Mouse (Mus musculus): ENCODE measurements around the gene Upf1.

DNA sequence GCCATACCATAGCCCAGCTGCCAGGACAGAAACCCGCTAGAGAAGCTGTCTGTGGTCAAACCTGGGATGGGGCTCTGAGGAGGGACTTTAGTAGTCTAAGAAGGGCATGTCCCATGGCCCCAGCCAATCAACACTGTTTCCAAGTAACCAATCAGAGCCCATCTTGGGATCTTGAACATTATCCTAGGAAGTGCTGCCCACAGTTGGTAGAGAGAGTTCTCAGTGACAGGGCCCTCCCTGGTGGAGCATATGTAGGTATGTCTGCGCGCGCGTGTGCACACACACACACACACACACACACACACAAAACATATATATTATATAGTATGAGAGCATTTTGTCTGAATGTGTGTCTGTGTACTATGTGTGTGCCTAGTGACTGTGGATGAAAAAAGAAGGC is 40.0 kb upstream of the Upf1 start:
- TF ChIP-seq POLR2A (IDR thresholded peaks at IDR 0.05; ENCODE audit: insufficient read depth, low read length) (no peak), CTCF (IDR thresholded peaks at IDR 0.05; ENCODE audit: low read depth, low read length) (no peak)

Data from ES-Bruce4 (cell line).